Mouse (Mus musculus) 416B (cell line): ENCODE data around the gene Trpm8.

Source experiments
- DNase-seq: peaks from one replicate; pipeline ENCODE4 v3.0.0; 2011; ENCODE audit warnings: low read depth

The Trpm8 gene

GRCm38 (mm10) chr1:88301121-88302014 is 23.9 kb downstream of the Trpm8 start:
- DNase-seq = peak; percentile 51

GRCm38 (mm10) chr1:88302057-88302740 is 24.7 kb downstream of the Trpm8 start:
- peak; percentile 6 for DNase-seq

- peak; percentile 3 for DNase-seq
These were observed 26.3 kb downstream of the Trpm8 start for GRCm38 (mm10) chr1:88303762-88304161.

GRCm38 (mm10) chr1:88304261-88304985 is 27.0 kb downstream of the Trpm8 start:
- peak; percentile 5 for DNase-seq

GRCm38 (mm10) chr1:88305018-88305795 is 27.7 kb downstream of the Trpm8 start:
- DNase-seq = peak; percentile 9

DNA sequence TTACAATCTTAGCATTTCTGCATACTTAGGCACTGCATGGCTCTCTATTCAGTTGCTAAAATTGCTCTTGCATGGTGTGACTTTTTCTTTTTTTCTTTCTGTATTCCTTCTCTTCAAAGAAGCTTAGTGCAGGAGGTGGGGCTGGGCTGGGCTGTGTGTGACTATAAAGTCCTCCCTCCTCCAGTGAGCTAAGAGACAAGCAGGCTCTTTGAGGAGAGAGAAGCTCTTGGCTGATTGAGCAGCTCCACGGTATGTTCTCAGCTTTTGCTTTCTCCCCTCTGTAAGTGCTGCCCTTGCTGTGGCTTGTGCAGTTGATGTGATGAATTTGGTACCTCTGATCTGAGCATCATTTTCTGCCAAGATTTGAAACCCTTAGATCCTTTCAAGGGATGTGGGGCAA is 29.1 kb downstream of the Trpm8 start:
- peak; percentile 3 for DNase-seq

GRCm38 (mm10) chr1:88307180-88307579 is 29.7 kb downstream of the Trpm8 start:
- no peak for DNase-seq

GRCm38 (mm10) chr1:88309020-88309419 is 31.6 kb downstream of the Trpm8 start:
- peak; percentile 5 for DNase-seq

- peak; percentile 6 for DNase-seq
These were observed 32.4 kb downstream of the Trpm8 start for GRCm38 (mm10) chr1:88309905-88310304.

GRCm38 (mm10) chr1:88310349-88310748 is 32.9 kb downstream of the Trpm8 start:
- peak; percentile 5 for DNase-seq

DNA sequence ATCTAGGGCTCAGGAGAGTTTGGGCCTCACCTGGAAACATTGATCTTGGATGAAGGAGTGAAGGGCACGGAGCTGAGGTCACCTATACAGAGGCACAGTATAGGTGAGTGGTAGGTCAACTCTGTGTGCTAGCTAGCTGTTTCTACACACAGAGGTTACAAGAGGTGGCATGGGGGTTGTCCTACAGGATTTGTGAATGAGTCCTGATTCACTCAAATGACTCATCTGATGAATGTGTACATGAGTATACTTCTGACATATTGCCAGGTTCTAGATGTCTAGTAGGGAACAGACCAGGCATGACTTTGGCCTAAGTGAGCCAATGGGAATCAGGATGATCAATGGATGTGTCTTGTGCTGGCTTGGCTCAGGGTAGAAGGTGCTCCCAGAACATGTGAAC is 39.8 kb downstream of the Trpm8 start:
- no peak for DNase-seq

- peak; percentile 57 for DNase-seq
These were observed 41.1 kb downstream of the Trpm8 start for GRCm38 (mm10) chr1:88318531-88319060.

DNA sequence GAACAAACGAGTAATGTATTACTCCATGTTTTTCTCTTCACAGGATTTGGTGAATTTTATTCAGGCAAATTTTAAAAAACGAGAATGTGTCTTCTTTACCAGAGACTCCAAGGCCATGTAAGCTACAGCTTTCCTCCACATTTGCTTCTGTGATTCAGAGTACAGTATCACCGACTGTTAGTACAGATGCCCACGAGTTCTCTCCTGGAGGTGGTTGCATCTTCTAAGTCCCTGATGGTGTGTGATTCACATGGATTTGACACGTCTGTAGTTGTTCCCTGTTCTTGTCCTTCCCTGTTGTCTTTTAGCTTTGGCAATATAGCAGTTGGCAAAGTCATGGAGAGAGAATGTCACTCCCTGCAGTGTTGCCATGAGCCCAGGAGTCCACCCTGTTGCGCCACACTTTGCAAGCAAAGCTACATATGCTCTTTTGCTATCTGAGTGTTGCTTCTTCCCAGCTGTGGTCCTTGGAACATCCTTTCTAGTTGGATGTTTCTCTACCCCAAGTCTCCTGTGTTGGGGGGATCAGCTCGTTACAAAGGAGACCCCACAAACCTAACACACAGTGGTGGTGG is 43.4 kb downstream of the Trpm8 start:
- no peak for DNase-seq

DNA sequence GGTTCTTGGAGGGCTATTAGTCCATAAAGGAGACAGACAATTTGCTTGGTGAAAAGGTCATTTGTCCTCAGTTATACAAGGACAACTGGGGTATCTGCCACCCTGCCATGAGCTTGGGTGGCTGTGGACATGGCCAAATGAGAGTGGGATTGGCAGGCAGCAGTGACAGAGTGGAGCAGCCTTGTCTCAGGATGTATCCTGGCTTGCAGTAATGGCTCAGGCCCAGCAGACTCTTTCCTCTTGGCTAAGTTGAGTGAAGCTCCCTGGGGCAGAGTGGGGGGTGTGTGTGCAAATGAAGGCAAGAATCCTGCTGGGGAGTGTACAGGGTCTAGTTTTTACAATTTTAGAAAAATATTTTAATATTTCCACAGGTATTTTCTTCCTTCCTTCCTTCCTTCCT is 44.7 kb downstream of the Trpm8 start:
- DNase-seq = no peak

- no peak for DNase-seq
These were observed 45.6 kb downstream of the Trpm8 start for GRCm38 (mm10) chr1:88323101-88323500.

DNA sequence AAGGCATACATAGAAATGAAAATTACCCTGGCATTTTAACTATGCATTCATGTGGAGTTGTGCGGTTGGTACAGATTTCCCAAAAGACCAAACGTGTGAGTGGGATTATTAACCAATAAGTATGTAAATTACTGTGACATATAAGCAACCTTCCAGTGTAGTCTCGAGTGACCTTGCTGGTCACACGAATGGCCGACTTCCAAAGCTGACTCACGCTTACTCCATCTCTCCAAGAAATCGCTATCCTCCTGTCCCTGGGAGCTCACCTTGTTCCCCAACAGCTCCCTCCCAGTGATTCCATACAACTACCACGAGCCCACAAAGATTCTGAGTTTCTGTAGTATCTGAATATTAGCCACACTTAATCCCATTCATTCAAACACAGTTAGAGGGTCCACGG is 62.0 kb downstream of the Trpm8 start:
- DNase-seq = no peak

- no peak for DNase-seq
These were observed 65.2 kb downstream of the Trpm8 start for GRCm38 (mm10) chr1:88342615-88343014.

GRCm38 (mm10) chr1:88345580-88345979 is 68.1 kb downstream of the Trpm8 start:
- peak; percentile 26 for DNase-seq

DNA sequence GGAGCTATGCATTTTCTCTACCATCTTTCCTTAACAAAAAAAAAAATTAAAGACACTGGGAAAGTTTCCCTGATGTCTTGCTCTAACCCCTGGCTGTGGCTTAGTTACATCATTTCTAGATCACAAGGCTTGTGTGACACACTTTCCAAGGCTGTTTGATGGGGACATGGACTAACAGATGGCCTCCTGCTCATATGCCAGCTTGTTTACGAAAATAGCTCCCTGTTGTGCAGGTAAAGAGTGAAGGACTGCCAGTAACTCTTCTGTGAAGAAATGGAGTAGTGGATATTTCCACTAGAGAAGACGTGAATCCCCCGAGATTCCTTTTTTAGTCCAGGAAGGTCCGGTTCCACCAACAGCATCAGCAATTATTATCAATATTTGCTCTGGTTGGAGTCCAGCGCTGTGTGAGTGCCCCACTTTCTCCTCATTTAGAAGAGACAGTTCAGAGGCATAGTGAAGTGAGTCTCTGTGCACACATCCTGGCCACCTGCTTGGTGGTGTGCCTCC is 71.1 kb downstream of the Trpm8 start:
- no peak for DNase-seq

DNA sequence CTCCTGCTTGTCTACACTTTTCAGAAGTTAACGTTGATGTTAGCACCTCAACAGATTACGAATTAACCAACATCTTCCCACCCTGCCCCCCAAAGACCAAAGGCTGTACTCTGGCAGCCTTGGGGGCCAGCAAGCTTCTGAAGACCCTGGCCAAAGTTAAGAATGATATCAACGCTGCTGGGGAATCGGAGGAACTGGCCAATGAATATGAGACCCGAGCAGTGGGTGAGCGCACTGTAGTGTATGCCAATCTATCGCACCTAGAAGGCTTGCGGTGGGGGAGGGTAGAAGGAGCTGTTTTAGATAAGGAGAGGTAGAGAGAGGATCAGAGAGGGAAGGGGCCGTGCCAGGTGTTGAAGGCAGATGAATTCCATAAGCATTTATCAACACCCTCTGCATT is 73.3 kb downstream of the Trpm8 start:
- no peak for DNase-seq

- DNase-seq = no peak
These were observed 77.6 kb downstream of the Trpm8 start for GRCm38 (mm10) chr1:88355025-88355424.
